Mouse (Mus musculus) embryo, embryonic 11.5 days (tissue): ENCODE data around the gene Smarce1.

Experiments used
- DNase-seq: peaks from one replicate; pipeline ENCODE4 v3.0.0-alpha.2; 2012; ENCODE audit warnings: low read depth, low spot score

Gene Smarce1

DNA sequence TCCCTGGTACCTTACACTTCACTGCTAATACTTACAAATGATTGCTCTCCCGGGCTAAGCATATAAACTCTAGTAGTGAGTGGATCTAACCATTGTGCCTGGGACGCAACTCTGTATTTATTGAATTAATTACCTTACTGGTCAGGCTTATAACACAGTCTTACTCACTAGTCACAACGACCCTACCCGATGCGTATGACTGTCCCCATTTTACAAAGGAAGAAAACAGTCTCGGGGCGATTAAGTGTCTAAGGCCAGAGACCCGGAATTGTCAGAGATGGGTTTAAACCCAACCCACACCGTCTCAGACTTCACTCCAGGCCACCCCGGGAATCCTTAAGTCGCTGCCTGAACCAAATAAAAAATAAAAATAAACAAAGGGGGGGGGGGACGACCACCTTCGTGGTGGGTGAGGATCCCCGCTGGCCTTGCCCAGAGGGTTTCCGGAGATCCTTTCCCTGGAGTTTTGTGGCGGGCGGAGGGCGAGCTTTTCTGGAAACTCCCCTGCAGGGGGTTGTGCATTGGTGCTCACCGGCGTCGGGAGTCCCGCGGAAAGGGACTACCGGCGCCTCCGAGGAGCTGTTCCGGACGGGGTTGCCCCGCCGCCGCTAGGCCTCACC is 1.1 kb downstream of the Smarce1 start:
- peak; percentile 27 for DNase-seq

- no peak for DNase-seq
Observed at GRCm38 (mm10) chr11:99226298-99226697, 4.5 kb downstream of the Smarce1 start.

GRCm38 (mm10) chr11:99223310-99223709 is 7.5 kb downstream of the Smarce1 start:
- DNase-seq: no peak

DNA sequence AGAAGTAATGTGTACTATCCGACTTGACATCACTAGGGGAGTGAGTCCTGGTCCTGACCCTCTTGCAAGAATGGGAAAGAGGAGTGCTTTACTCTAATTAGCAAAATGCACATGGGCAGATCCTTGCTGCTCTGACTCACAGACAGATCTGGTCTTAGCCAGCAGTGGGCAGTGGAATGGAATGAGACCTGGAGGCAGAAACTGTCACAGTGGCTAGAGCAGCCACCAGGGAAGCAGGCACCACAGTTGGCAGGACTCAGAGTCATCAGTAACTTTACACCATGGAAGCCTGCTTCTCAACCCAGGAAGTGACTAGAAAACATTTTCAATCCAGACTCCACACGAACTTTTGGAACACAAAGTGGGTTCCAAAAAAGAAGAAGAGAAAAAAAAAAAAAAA is 9.0 kb downstream of the Smarce1 start:
- DNase-seq: no peak

- DNase-seq: no peak
Observed at GRCm38 (mm10) chr11:99217248-99217986, 13.4 kb downstream of the Smarce1 start.

- DNase-seq: no peak
Observed at GRCm38 (mm10) chr11:99216181-99216580, 14.6 kb downstream of the Smarce1 start.

GRCm38 (mm10) chr11:99212693-99213092 is 18.1 kb downstream of the Smarce1 start:
- DNase-seq: no peak

DNA sequence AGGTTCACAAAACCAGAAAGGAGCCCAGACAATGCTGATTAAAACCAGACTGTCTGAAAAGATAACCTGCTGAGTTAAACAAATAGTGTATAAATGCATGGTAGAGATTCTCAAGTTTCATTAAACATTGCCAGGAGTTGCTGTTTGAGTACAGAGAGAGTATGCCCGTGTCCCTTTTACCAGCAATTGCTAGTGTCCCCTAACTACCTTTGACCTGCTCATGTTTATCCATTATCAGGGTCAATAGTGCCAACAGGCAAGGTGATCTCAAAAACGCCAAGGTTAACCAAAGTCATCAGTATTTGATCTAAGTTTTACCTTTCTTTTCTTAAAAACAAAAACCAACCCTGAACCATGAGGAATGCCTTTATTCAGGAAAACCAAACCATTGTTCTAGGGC is 18.9 kb downstream of the Smarce1 start:
- DNase-seq: no peak

DNA sequence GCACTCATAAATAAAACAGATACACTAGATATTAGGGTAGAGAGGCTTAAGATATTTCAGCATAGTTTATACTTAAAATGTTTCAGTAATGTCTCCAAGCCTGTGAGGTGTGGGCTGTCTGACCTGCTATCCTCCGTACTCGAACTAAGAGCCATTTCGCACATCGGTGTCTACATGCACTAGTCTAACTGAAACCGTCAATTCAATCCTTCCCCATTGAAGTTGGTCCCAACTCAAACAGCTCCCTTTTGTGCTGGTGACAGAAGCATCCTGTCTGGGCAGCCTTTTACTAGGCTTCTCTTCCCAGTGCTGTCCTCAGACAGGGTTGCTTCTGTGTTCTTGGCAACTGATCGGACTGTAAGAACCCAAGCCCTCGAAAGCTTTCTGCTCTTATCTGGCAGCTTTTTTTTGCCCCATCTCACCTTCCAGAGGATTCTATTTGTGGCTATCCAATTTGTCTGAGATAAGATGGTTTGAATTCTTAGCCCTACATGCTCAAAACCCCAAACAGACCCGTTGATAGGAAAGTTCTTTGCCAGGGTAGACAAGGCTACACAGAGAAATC is 22.6 kb downstream of the Smarce1 start:
- no peak for DNase-seq

DNA sequence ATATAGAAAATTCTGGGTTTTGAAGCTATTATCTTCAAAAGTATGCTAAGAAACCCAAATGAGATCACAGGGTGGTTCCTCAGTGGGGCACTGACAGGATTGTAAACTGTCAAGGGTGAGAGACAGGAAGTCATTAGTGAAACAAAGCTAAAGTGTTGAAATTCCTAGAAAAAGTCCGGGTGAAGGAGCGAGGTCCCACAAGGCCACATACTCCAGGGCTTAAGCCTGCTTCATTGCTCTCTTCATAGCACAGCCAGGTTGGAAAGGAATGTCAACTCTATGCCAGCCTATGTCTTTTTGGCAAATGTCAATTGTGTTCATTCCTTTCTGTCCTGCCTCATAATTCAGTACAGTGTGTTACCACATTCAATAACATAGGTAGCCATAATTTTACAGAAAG is 23.4 kb downstream of the Smarce1 start:
- DNase-seq: no peak

- DNase-seq: peak; percentile 20
Observed at GRCm38 (mm10) chr11:99206954-99207353, 23.9 kb downstream of the Smarce1 start.

DNA sequence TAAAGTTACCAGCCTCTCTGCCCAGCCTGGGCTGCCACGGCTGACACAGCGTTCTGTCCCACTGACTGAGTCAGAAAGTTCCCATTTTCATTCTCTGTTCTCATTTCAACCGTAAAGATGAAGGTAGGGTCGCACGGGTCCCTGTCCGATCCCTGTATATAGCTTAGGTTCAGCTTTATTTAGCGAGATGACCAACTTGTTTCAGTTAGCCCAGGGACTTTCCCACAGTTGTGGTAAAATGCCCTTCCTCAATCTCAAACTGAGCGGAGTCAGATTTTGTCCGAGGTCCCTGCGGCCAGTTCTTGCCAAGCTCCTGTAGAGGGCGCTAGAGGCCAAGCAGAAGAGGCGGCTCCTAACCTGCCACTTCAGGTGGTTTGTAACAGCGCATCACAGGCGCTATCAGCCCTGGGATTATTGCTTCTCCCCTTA is 41.6 kb downstream of the Smarce1 start:
- peak; percentile 50 for DNase-seq

- no peak for DNase-seq
Observed at GRCm38 (mm10) chr11:99187348-99187747, 43.5 kb downstream of the Smarce1 start.

- no peak for DNase-seq
Observed at GRCm38 (mm10) chr11:99186836-99187235, 44.0 kb downstream of the Smarce1 start.

DNA sequence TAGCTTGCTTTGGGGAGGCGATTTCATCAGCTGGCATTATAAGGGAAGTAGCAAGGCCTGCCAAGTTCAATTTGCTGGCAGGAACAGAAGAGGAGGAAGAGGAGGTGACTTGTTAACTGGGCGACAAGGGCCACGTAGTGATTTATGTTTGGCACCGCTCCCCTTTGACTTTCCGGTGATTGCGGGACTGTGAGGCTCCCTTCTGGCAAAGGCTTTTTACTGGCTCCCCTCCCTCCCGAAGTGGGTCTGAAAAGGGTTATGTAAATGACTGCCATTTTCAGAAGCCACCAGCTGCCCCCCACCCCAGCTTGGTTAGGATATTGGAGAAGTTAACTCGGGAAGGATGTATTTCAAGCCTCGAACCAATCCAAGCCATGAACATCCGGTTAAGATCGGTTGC is 48.2 kb downstream of the Smarce1 start:
- DNase-seq: no peak

DNA sequence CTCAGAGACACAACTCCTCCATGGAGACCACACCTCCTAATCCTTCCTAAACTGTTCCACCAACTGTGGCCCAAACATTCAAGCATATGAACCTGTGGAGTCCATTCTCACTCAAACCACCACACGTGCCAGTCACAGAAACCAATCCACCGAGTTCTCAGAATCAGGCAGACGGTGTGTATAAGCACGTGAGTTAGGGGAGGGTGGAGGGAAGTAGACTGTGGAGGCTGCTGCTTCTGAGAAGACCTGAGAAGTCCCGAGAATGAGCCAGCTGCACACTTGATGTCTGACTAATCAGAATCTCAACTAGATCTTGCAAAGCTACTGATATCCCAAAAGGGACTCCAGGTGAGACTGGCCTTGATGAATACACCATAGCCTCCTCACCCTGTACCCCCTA is 50.7 kb downstream of the Smarce1 start:
- DNase-seq: no peak

GRCm38 (mm10) chr11:99177925-99178198 is 53.0 kb downstream of the Smarce1 start:
- DNase-seq: no peak

DNA sequence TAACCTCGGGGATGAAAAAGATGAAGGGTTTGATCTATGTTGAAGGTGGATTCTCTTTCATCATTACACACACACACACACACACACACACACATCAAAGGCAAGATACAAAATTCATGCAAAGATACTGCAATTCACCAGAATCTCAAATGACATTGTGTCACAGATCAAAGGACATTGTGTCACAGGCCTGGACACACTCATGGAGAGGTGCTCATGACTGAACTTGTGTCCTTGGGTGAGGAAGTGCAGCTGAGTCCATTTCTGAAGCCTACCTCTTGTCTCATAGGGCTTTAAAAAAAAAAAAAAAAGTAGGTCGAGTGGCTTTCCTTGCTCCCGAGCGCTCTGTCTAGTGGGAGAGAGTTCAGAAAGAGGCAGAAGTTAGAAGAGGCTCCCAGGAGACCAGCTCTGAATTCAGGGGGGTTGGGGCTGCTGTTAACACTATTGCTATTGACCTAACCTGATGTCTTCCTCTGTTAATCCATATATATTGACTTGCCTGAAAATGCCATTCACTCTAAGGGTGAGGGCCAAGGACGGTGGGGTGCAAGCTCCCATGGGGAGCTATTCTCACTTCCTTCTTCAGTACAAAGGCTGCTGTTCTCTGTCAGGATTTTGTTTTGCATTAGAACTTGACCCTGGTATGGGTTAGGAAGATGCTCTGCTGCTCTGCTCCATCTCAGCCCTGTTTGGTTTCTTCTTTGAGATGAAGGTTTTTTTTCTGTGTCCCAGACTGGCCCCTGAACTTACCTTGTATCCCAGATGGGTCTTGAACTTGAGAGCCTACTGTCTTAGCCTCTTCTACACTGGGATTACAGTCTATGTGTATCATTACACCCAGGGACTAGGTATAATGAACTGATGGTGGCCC is 53.5 kb downstream of the Smarce1 start:
- DNase-seq: no peak

DNA sequence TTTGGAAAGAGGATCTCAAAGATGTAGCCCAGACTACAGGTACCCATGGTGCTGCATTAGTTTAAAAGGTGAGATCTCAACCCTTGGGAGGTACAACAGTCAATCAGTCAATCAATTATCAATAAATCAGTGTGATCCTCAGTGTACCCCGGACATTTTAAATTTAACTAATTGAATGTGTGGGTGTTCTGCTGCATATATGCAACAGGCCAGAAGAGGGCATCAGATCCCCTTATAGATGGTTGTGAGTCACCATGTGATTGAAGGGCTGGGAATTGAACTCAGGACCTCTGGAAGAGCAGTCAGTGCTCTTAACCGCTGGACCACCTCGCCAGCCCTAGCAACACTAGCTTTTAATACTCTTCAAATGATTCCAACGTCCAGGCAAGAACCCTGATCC is 58.8 kb downstream of the Smarce1 start:
- no peak for DNase-seq

GRCm38 (mm10) chr11:99171442-99171841 is 59.4 kb downstream of the Smarce1 start:
- DNase-seq: no peak

DNA sequence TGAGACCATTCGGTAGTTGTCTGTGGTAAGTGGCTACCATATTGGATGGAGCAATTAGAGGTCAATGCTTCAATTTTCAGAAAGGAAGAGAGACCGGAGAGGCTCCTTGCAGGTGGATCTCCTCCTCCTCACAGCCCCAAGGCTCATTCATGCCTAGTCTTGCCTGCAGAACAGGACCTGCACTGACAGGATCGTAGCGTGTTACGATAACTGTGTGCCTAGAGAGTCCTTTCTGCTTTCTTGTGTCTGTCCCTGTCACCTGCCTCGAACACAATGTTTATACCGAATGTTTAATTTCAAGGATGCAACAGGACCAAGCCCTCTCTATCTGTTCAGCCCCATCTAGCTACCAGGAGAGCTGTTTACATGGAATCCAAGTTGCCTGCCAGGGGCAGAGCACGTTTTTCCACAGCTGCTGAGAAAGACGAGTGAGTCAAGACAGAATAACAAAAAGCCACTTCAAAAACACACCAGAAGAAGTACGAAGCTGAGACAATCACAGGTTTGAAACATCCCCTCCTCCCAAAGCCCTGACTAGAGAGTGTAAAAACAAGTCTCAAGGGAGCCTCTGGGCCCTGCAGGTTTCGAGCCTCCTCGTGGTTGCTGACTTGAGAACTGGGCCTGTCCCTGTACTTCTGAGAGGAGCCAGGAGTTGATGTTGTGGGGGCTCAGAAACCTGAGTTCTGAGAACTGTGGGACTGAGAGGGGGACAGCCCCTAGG is 60.1 kb downstream of the Smarce1 start:
- DNase-seq: no peak

GRCm38 (mm10) chr11:99170005-99170404 is 60.8 kb downstream of the Smarce1 start:
- no peak for DNase-seq
